Mouse (Mus musculus) cerebellum, postnatal 25 days (tissue): ENCODE data around the gene Spag9.
"Not testable (repeated sequence)": the region's sequence is repeated elsewhere in the genome, so short reads cannot be mapped to it uniquely, and the experiment has no call there.

Experiments
- DNase-seq, 2 experiments: peaks; one replicate each; pipeline ENCODE4 v3.0.0; 2021; ENCODE audit warnings: mixed read lengths in 2 of 2

Gene Spag9

DNA sequence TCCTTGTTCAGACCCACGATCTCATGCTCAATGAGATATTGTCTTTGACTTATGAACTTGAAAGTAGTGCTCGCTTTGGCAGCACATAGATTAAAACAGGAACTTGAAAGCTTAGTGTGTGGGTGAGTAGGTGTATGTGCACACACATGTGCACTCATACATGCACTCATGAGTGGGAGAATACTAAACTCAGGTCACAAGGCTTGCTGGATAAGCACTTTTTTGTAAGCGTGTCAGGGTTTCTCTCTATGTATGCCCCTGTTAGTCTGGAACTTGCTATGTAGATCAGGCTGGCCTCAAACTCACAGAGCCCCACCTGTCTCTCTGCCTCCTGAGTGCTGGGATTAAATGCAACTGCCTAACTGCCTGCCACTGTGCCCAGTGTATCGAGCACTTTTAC lies 8.9 kb upstream of the Spag9 start:
- DNase-seq, result no peak

DNA sequence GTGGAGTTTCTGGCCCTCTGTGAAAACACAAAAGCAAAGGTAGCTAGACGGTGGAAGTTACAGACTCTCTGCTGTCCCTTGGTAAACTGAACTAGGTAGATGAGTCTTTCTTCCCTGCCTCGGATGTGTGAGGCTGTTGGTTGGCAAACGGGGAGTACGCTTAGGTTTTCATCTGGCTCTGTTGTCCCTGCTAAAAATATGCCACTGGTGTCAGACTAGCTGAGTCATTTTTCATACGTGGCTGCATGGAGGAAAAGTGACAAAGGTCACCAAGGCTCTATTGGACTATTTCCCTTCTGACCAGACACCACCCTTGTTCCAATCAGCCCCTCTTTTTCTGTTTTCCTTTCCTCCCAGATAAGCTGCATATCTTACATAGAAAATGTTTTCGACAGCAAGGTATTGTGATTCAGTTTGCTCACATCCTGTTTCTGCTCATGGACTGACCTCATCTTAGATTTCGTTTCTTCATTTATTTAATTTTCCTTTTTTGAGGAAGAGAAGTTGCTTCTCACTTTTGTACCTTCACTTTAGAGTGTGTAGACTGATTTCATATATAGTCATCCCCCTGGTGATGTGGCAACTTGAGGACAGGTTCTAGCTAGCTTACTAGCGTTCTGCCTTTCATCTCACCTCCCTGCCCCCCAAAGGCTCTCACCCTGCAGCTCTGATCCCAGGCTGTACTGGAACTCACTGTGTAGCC lies 8.1 kb upstream of the Spag9 start:
- no peak for DNase-seq

DNA sequence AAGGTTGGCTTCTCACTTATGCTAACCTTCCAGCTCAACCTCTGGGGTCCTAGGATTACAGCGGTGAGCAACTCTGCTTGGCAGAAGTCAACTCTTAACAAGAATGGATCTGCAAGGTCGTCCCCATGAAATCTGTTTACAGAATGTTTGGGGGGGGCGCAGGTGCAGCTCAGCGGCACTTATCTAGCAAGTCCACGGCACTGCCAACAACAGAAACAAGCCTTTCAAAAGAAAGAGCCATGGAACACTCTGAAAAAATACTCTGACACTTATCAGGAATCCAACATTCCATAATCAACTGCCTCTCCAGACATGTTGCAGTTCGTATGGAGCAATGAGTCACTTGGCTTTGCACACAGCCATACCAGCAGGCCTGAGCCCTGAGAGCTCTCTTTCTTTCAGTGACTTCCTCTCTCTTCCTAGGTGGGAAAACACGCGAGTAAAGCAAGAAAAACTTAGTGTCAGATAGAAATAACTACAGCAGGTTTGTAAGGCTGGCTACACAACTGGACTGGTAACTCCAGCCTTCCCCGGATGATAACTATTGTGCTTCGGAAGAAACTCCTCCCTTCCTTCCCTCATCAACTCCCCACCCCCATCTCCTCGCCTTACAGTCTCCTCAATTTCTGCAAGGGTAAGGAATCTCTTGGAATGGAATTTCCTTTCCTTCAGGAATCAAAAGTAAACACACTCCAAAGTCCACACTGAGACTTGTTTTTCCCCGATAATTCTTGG lies 7.4 kb upstream of the Spag9 start:
- no peak for DNase-seq

DNA sequence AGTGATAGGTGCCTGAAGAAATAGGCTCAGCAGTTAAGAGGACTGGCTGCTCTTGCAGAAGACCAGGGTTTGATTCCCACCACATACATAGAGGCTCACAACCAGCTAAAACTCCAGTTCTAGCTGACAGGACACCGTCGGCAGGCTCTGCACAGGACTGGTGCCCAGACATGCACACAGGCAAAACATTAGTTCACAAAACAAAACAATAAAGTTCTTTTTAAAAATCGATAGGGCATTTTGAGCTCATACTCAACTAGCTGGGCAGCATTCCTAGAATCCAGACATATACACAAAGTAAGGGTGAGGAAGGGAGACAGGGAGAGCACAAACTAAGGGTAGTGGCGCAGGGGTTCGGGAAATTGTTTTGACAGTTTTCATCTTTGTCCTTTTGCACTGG lies 1.4 kb upstream of the Spag9 start:
- DNase-seq, result peak; percentile 9 to 21

DNA sequence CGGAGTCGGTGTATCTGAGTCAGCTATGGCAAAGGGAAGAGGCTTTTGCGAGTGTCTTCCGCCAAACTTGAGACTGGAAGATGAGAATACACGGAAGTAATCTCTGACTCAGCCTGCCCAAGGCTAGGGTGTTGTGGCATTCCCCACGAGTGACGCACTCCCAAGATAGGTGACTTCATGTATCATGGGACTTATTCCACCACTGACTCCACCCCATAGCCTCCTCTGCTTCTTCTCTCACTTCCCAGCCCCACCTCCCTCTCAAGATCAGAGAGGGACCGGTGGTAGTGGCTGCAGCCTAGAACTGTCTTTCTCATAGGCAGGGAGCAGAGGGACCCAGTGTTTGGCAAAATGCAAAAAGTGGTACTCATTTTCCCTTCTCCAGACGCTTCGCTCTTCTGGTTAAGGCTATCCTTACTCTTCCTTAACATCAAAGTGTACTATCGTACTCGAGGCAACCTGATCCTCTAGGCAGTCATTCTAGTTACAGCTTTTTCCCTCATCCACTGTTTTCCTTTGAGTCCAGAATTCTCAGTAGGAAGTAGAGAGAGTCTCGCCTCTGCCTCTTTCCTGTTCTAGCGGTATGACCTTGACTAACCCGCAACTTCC lies 676 bp upstream of the Spag9 start:
- peak; percentile 69 to 79 for DNase-seq

DNA sequence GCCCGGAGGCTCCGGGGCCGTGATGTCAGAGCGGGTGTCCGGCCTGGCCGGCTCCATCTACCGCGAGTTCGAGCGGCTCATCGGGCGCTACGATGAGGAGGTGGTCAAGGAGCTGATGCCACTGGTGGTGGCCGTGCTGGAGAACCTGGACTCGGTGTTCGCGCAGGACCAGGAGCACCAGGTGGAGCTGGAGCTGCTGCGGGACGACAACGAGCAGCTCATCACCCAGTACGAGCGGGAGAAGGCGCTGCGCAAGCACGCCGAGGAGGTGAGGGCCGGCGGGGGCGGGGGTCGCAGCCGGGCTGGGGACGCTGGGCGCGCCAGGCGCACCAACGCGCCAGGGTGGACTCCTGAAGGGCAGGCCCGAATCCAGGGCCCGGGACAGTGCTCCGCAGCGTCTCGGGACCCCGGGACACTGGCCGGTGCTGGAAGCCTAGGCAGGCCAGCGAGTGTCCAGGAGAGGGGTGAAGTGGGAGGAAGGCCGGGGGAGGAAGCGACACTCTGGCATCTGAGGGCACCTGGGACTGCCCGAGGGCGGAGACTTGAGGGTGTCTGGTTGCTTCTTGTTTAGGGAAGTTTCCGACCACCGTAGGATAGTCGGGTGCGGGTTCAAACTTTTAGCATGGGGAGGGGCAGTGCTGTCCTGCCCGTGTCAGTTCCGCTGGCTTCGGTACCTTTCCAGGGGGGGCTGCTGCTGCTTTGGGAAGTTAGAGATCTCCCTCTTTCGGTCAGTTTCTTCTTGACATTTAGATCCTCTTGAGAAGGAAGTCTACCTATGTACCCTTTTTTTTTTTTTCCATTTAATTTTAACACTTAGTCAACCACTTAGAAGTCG lies 632 bp downstream of the Spag9 start:
- DNase-seq, result no peak

DNA sequence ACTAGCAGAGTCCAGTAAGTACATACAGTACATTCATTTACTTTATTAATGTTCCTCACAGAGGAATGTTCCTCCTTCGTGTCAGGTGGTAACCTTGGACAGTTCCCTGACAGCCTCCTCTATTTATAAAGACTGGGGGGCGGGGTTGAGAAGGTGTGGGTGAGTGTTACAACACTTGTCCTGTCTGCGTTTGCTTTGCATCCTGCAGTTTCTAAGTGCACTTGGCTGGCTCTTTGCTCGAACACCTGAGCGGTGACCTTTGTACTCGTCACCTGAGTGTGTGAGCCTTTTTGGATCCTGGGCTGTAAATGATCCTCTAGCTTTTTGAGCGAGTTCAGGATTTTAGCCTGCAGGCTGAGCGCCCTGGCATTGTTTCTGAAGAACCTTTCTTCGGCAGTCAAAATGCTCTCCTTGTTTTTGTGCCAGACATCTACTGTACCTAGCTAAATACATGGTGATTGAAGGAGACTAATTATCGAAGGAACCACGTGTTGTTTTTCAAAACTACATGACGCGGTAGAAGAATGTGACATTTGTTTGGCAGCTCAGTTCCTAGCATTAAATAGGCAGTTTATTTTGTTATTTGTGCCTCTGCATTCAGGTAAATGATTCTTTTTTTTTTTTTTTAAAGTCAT lies 1.4 kb downstream of the Spag9 start:
- peak; percentile 12 to 29 for DNase-seq

DNA sequence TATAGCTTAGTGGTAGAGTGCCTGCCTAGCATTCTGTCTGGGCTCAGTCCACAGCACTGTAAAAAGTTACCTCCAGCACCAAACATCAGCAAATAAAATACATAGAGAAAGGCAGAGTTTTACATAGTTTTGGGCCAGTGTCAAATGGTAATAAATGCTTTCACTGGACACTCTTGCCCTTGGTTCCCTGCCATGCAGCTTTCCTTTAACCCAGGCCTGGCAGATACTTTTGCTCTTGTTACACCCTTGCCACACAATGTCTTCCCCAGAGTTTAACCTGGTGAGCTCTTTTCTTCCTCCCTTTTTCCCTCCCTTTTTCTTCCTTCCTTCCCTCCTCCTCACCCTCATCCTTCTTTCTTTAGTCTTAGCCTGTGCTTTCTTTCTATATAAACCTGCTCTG lies 3.4 kb downstream of the Spag9 start:
- DNase-seq, result no peak

DNA sequence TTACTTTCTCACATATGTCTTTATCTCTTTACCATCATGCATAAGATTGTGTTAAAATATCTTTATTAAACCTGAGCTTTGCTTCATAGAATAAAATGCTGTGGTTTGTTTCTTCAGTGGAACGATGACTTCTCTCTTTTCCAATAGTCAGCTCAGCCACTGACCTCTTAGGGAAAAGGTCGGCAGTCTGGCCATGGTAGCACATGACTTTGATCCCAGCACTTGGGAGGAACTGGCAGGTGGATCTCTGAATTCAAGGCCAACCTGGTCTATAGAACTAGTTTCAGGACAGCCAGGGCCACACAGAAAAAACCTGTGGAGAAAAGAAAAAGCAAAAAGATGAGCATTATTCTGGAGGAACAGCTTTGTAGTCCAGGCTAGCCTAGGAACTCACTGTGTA lies 7.5 kb downstream of the Spag9 start:
- no peak for DNase-seq

DNA sequence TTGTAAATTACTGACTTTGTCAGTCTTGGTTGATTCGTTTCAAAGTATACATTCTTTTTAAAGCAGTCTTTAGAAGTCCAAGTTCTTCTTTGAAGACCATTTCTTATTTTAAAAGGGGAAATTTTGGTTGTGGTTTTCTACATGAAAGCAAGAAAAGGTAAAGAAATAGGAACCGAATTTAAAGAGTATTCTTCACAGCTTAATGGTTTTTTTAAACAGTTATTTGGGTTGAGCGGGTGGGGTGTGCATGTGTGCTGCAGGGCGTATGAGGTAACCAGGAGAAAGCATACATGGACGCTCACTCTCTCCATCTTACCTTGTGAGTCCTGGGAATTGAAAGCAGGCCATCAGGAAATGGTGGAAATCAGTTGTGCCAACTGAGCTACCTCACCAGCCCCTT lies 23.2 kb downstream of the Spag9 start:
- no peak for DNase-seq

DNA sequence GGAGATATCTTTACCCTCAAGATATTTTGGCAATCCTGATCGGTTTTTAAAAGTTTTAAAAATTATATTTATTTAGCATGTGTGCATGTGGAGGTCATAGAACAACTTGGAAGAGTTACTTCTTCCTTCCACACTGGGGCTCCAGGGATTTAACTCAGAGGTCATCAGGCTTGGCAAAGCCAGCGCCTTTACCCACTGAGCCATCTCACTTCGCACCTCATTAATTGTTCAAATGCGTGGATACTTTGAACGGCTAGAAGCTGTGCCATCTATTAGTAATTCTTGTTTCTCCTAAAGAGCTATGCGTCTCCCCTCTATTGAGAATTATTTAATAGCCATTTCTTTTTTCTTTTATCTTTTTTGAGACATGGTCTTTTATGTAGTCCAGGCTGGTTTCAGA lies 24.5 kb downstream of the Spag9 start:
- no peak for DNase-seq

DNA sequence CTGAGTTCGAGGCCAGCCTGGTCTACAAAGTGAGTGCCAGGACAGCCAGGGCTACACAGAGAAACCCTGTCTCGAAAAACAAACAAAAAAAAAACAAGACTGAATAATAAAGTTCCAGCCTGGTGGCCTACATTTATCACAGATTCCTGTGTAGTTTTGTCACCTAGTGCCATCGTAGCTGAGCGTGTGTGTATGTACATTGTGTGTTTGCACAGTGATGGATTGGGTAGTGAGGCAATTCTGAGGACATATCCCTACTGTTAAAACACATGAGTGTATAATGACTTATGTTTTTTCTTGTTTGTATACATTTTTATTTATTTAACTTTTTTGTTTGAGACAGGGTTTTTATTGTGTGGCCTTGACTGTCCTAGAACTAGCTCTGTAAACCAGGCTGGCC lies 30.4 kb downstream of the Spag9 start:
- DNase-seq, result no peak

DNA sequence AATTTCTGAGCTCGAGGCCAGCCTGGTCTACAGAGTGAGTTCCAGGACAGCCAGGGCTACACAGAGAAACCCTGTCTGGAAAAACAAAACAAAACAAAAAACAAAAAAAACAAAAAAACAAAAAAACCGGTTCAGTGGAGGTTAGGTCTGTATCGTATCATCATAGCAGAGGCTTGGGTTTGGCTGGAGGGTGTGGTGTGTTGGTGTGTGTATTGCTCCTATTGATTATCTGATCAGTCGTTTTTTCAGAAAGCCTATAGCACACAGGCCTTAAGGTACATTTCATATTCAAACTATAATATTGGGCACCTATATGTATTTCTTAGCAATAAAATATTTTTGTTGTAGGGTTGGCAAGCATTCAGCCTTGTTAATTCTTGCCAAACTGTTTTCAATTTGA lies 36.2 kb downstream of the Spag9 start:
- DNase-seq, result no peak

DNA sequence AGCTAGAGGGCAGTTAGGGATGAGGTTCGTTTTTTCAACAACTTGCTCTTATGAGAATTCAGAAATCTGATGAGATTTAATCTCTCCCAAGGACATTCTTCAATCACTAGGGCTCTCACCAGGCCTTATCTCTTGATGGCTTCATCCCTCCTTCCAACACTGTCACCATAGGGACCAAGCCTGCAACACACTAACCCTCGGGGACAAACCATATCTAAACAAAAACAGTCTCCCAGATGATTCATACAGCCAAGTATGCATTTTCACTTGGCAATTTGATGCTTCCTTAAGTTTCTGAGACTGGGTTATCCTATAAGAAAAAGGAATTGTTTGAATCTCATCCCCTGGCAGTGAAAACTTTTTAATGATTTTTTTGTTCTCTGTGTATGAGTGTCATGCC lies 37.1 kb downstream of the Spag9 start:
- DNase-seq, result no peak

DNA sequence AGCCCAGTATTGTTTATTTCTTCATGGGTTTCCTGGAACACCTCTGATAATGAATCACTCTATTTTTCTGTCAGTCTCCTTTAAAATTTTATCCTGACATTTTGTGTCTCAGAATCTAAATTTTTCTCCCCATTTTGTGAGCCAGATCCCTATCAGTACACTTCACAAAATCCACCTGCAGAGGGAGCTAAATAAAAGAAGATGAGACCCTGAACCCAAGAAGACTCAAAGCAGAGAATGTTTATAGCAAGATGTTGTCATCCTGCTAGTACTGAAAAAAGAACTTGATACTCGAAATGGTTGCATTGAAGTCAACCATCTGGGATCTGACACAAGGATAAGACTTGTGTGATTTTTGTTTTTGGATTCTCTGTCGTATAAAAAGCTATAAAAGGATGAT lies 40.1 kb downstream of the Spag9 start:
- DNase-seq, result no peak

DNA sequence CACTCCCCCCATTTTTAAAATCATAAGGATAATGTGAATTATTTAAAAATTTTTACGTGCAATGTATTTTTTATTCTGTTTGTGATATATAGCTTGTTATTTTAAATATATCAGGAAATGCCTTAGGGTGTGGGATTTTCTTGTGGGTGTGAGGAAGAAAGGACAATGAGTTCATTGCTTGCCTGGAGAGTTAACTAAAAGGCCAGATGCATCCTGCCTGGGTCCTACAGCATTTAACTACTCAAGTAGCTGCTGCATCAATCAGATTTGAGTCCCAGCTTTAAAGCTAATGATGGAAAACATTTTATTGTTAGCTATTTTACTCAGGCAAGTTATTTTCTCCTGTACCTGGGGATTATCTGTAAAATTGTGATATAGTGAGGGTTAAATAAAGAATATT lies 45.6 kb downstream of the Spag9 start:
- no peak for DNase-seq

DNA sequence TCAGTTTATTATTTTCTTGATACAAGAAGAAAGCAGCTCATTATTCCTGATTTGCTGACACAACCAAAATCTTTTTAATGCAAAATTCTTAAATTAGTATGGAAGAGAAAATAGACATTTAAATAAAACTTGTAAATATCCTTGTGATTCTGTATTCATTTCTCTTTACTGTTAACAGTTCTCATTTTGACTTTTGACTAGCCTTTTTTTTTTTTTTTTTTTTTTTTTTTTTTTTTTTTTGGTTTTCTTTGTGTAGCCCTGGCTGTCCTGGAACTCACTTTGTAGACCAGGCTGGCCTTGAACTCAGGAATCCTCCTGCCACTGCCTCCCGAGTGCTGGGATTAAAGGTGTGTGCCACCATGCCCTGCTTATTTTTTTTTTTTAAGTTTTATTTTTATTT lies 46.4 kb downstream of the Spag9 start:
- DNase-seq, result not testable (repeated sequence)

DNA sequence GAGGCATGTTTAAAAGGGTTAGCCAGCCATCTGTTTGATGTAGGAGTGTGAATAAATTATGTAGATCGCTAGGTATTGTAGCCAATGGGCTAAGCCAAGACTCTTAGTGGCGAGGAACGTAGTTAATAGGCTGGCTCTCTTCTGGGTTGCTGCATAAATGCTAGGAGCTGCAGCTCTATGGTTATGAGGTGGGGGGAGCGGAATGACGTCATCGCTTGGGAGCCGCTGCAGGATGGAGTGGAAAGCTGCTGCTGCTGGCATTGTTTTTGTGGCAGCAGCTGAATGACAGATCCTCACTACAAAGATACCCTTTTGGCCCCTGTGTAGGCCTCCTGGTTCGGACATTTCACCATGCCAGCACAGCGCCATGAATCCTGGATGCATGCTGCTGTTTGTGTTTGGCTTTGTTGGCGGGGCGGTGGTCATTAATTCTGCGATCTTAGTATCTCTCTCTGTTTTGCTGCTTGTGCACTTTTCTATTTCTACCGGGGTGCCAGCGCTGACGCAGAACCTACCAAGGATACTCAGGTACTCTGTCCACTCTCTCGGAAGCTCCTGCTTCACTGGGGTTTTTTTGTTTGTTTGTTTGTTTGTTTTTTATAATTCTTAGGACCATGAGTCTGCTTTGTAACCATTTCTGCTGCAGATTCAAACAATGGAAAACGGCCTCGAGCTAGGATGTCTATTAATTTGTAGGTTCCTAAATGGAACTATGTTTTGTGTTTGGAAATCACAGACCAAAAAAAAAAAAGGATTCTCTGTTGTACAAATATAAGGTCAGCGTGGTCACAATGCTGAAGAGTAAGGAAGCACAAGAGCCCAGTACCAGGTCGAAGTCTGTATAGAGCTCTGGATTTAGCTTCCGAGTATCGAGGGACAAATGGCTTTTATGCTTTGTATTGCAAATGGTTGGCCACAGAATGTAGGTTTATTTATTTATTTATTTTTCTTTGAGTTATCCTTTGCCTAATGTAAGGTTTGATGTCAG lies 48.4 kb downstream of the Spag9 start:
- DNase-seq, result peak; percentile 95 to 96

DNA sequence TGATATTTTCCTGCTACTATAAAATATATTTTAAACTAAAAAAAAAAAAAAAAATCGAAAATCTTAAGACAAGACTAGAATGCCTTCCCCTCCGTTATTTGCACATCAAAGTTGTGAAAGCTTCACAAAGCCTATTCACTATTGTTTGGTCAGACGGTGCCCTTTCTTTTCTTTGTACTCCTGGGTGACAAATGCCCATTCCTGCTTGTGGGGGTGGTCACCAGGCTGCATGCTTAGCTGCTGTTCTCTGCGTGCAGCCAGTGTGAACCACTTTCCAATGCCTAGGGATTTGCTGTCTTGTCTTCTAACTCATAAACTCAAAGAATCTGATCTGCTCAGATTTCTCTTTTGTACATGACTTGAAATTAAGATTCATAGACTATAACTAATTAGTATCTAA lies 49.1 kb downstream of the Spag9 start:
- DNase-seq, result peak; percentile 41 to 47

DNA sequence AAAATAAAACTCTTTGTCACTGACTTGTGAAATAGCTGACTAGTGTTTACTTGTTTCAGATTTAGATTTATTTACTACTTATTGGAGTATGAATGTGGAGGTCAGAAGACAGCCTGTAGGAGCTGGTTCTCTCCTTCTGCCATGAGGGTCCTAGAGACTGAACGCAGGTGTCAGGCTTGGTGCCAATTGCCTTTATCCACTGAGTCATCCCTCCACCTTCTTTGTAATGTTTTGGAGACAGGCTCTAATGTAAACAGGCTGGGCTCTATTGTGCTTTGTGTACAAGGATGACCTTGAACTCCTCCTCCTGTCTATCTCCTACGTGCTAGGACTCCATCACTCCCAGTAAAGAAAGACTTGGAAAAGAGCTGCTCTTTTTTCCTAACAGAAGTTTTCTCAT lies 51.4 kb downstream of the Spag9 start:
- no peak for DNase-seq

DNA sequence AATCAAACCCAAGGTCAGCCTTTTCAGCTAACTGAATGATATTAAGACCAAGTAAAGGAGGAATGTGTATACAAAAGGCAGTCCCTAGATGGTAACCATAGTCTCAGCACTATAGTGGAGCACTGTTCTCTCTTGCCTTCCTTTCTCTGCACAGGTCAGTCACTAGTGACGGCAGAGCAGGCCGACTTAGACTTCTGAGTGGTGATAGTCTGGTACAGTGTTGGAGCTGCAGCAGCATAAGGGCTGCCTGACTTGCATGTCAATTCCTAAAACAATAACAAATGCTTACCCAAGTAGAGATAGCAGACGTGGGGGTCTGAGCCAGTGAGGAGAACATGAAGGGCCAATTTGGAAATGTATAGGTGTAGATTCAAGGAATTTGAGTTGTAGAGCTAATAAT lies 58.3 kb downstream of the Spag9 start:
- DNase-seq, result no peak

DNA sequence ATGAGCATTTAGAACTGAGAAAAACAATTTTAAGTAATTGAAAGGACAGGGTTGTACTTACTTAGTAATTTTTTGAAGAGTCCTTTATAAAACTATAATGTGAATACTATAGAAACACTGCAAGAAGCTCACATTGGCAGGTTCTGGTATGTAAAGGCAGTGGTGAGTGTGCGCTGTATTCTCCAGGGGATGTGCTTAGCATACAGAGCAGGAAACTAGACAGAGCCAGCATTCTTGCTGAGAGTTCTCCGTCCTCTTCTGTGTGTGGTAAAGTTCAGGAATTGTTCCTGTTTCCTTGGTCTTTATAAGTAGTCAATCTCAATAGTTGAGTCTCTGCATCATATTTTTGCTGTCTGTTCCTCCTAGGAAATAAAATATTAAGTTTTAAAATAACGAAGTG lies 59.0 kb downstream of the Spag9 start:
- no peak for DNase-seq
